Mouse (Mus musculus) hematopoietic stem cell, adult 5-6 weeks (primary cell): ENCODE measurements around the gene Mageb18. TPM values are rescaled to one million over a fixed set of nuclear protein-coding genes. Genes with fewer than 3 reads are reported as not detected.
A peak's percentile ranks its signal among the peaks of the same experiment; 100 is the strongest.
"Not testable (repeated sequence)": the region's sequence is repeated elsewhere in the genome, so short reads cannot be mapped to it uniquely, and the experiment has no call there.

Source experiments
- ATAC-seq, 2 experiments: fragments of 125-278 bp in 1 of 2; replicated peaks in 1 of 2; 2 replicates each; pipeline ENCODE4 v1.8.0; 2016 to 2017; ENCODE audit warnings: inconsistent platforms in 2 of 2, mild to moderate bottlenecking in 2 of 2, moderate number of reproducible peaks in 2 of 2, low read depth in 1 of 2, moderate TSS enrichment in 1 of 2; ENCODE audit not compliant: low FRiP score in 2 of 2, poor library complexity in 2 of 2, severe bottlenecking in 2 of 2, insufficient read depth in 1 of 2, low TSS enrichment in 1 of 2
- total RNA-seq: library from RNA; stranded (forward); fragments of 172-1452, 232-1000 nt; gene quantifications from 2 replicates; pipeline ENCODE4 v1.2.3, GENCODE M21; 2017

Gene Mageb18
- total RNA-seq, result not detected in 2 replicates

- ATAC-seq, result no peak
These were observed at the start of gene Mageb18 for GRCm38 (mm10) chrX:92599472-92599871. Gene Mageb18, minus strand, starts transcription at chrX:92599572.

- ATAC-seq, result no peak
These were observed 13.4 kb upstream of the Mageb18 start for GRCm38 (mm10) chrX:92612788-92613187.

- no peak for ATAC-seq
These were observed 11.1 kb upstream of the Mageb18 start for GRCm38 (mm10) chrX:92610466-92610865.

GRCm38 (mm10) chrX:92597324-92597723 is 2.0 kb downstream of the Mageb18 start:
- 0 out of 4 replicates have a peak, but pooled peaks have one; percentile 53 to 71 for ATAC-seq

- no peak for ATAC-seq
These were observed 71.5 kb downstream of the Mageb18 start for GRCm38 (mm10) chrX:92527826-92528225.

- no peak for ATAC-seq
These were observed 101.1 kb downstream of the Mageb18 start for GRCm38 (mm10) chrX:92498254-92498653.

GRCm38 (mm10) chrX:92489649-92490048 is 109.7 kb downstream of the Mageb18 start, which contains the start of gene Gm5941:
Gene Gm5941, plus strand, starts transcription at chrX:92489949.
- ATAC-seq, result not testable (repeated sequence)

- ATAC-seq, result peak; percentile 82 to 84
These were observed 134.6 kb downstream of the Mageb18 start for GRCm38 (mm10) chrX:92464773-92465172.

- no peak for ATAC-seq
These were observed 138.9 kb downstream of the Mageb18 start for GRCm38 (mm10) chrX:92460496-92460895.

GRCm38 (mm10) chrX:92387384-92387783 is 212.0 kb downstream of the Mageb18 start:
- no peak for ATAC-seq

GRCm38 (mm10) chrX:92342924-92343323 is 256.4 kb downstream of the Mageb18 start:
- 0 out of 4 replicates have a peak, but pooled peaks of 1 of the 2 experiments have one; percentile 37 for ATAC-seq

GRCm38 (mm10) chrX:92340906-92341305 is 258.5 kb downstream of the Mageb18 start:
- no peak for ATAC-seq

- ATAC-seq, result no peak
These were observed 259.8 kb downstream of the Mageb18 start for GRCm38 (mm10) chrX:92339551-92339950.

GRCm38 (mm10) chrX:92333459-92333858 is 265.9 kb downstream of the Mageb18 start:
- ATAC-seq, result no peak

GRCm38 (mm10) chrX:92323599-92323998 is 275.8 kb downstream of the Mageb18 start:
- no peak for ATAC-seq

- ATAC-seq, result no peak
These were observed 318.8 kb downstream of the Mageb18 start for GRCm38 (mm10) chrX:92280619-92281018.
